Mouse (Mus musculus) erythroblast, embryonic 14.5 days (primary cell): Measurements from ENCODE around the gene Sh3gl1. TPM values are rescaled to one million over a fixed set of nuclear protein-coding genes. Genes with fewer than 3 reads are reported as not detected.

Source experiments
- H3K27me3 ChIP-seq: 2 replicates; pipeline ENCODE4 v1.6.1; 2012; ENCODE audit warnings: inconsistent platforms; ENCODE audit not compliant: control insufficient read depth
- H3K36me3 ChIP-seq: 2 replicates; pipeline ENCODE4 v1.6.1; 2012; ENCODE audit warnings: mild to moderate bottlenecking, inconsistent platforms; ENCODE audit not compliant: control insufficient read depth
- H3K4me1 ChIP-seq: 2 replicates; pipeline ENCODE4 v1.6.1; 2012; ENCODE audit warnings: inconsistent platforms; ENCODE audit not compliant: control insufficient read depth
- H3K4me3 ChIP-seq: replicated peaks from 2 replicates; pipeline ENCODE3; 2012; ENCODE audit warnings: moderate library complexity, mild to moderate bottlenecking, inconsistent platforms
- H3K9me3 ChIP-seq: 2 replicates; pipeline ENCODE4 v1.6.1; 2012; ENCODE audit warnings: low read length, inconsistent platforms, mixed read lengths; ENCODE audit not compliant: control insufficient read depth
- GATA1 ChIP-seq: IDR thresholded peaks from 2 replicates; pipeline ENCODE4 v1.6.1; 2012; ENCODE audit warnings: low read length, inconsistent platforms, mixed read lengths
- TAL1 ChIP-seq: IDR thresholded peaks from 3 replicates; pipeline ENCODE4 v1.6.1; 2012; ENCODE audit warnings: low read length, inconsistent platforms, mixed read lengths
- polyA plus RNA-seq: library from polyadenylated mRNA; stranded (reverse); fragments of >175 nt; gene quantifications from 2 replicates; pipeline ENCODE4 v1.2.3, GENCODE M21; 2012

Sh3gl1 gene
- polyA plus RNA-seq, 1 experiment, result 5.9 TPM

GRCm38 (mm10) chr17:56032831-56033230 is 3.6 kb downstream of the Sh3gl1 start:
- TF ChIP-seq GATA1 (no peak), TAL1 (no peak)
- no peaks in the 10 kb centered on the region for H3K27me3 ChIP-seq
- H3K9me3 ChIP-seq, result no peaks in the 10 kb centered on the region
- peaks cover 68% of the 10 kb centered on the region for H3K36me3 ChIP-seq
- no peak overlapping the region for H3K4me3 ChIP-seq
- H3K4me1 ChIP-seq, result peaks cover 70% of the 10 kb centered on the region

GRCm38 (mm10) chr17:56032127-56032733 is 4.2 kb downstream of the Sh3gl1 start:
- peaks cover 68% of the 10 kb centered on the region for H3K4me1 ChIP-seq
- peaks cover 74% of the 10 kb centered on the region for H3K36me3 ChIP-seq
- no peaks in the 10 kb centered on the region for H3K9me3 ChIP-seq
- TF ChIP-seq TAL1, result no peak
- TF ChIP-seq GATA1, result no peak
- H3K27me3 ChIP-seq, result no peaks in the 10 kb centered on the region
- H3K4me3 ChIP-seq, result no peak overlapping the region

- H3K4me1 ChIP-seq, result peaks cover 63% of the 10 kb centered on the region
- no peaks in the 10 kb centered on the region for H3K9me3 ChIP-seq
- TF ChIP-seq GATA1 (no peak), TAL1 (no peak)
- H3K36me3 ChIP-seq, result peaks cover 82% of the 10 kb centered on the region
- H3K4me3 ChIP-seq, result no peak overlapping the region
- no peaks in the 10 kb centered on the region for H3K27me3 ChIP-seq
These were observed 5.0 kb downstream of the Sh3gl1 start for GRCm38 (mm10) chr17:56031431-56031830.

- Histone ChIP-seq H3K4me1 (peaks cover 66% of the 10 kb centered on the region), H3K4me3 (no peak overlapping the region), H3K9me3 (no peaks in the 10 kb centered on the region), H3K27me3 (no peaks in the 10 kb centered on the region), H3K36me3 (peaks cover 87% of the 10 kb centered on the region)
- no peak for TF ChIP-seq TAL1
- TF ChIP-seq GATA1, result no peak
These were observed 5.5 kb downstream of the Sh3gl1 start for GRCm38 (mm10) chr17:56030919-56031318.

GRCm38 (mm10) chr17:56030238-56030870 is 6.1 kb downstream of the Sh3gl1 start:
- Histone ChIP-seq H3K27me3 (no peaks in the 10 kb centered on the region), H3K36me3 (peaks cover 91% of the 10 kb centered on the region), H3K4me3 (no peak overlapping the region), H3K4me1 (peaks cover 61% of the 10 kb centered on the region), H3K9me3 (no peaks in the 10 kb centered on the region)
- TF ChIP-seq GATA1, result no peak
- no peak for TF ChIP-seq TAL1

GRCm38 (mm10) chr17:56027801-56028441 is 8.5 kb downstream of the Sh3gl1 start:
- Histone ChIP-seq H3K4me3 (no peak overlapping the region), H3K36me3 (peaks cover 92% of the 10 kb centered on the region), H3K27me3 (no peaks in the 10 kb centered on the region), H3K9me3 (no peaks in the 10 kb centered on the region), H3K4me1 (peaks cover 45% of the 10 kb centered on the region)
- TF ChIP-seq TAL1, result no peak
- no peak for TF ChIP-seq GATA1

GRCm38 (mm10) chr17:56026881-56027280 is 9.6 kb downstream of the Sh3gl1 start:
- TF ChIP-seq TAL1 (no peak), GATA1 (no peak)
- Histone ChIP-seq H3K4me1 (peaks cover 37% of the 10 kb centered on the region), H3K27me3 (no peaks in the 10 kb centered on the region), H3K36me3 (peaks cover 93% of the 10 kb centered on the region), H3K4me3 (no peak overlapping the region), H3K9me3 (no peaks in the 10 kb centered on the region)

GRCm38 (mm10) chr17:56026303-56026702 is 10.1 kb downstream of the Sh3gl1 start:
- Histone ChIP-seq H3K4me1 (peaks cover 37% of the 10 kb centered on the region), H3K9me3 (no peaks in the 10 kb centered on the region), H3K36me3 (peaks cover 95% of the 10 kb centered on the region), H3K4me3 (no peak overlapping the region), H3K27me3 (no peaks in the 10 kb centered on the region)
- no peak for TF ChIP-seq TAL1
- TF ChIP-seq GATA1, result no peak

GRCm38 (mm10) chr17:56024931-56025330 is 11.5 kb downstream of the Sh3gl1 start:
- Histone ChIP-seq H3K9me3 (no peaks in the 10 kb centered on the region), H3K4me3 (no peak overlapping the region), H3K36me3 (peaks cover 96% of the 10 kb centered on the region), H3K27me3 (no peaks in the 10 kb centered on the region), H3K4me1 (peaks cover 24% of the 10 kb centered on the region)
- TF ChIP-seq TAL1 (no peak), GATA1 (no peak)
